Mouse (Mus musculus): Measurements from ENCODE around the gene Mov10l1. TPM values are rescaled to one million over a fixed set of nuclear protein-coding genes. Genes with fewer than 3 reads are reported as not detected.

Mov10l1 gene
- not detected in 2 replicates for polyA plus RNA-seq (2012; rRNA removed)

DNA sequence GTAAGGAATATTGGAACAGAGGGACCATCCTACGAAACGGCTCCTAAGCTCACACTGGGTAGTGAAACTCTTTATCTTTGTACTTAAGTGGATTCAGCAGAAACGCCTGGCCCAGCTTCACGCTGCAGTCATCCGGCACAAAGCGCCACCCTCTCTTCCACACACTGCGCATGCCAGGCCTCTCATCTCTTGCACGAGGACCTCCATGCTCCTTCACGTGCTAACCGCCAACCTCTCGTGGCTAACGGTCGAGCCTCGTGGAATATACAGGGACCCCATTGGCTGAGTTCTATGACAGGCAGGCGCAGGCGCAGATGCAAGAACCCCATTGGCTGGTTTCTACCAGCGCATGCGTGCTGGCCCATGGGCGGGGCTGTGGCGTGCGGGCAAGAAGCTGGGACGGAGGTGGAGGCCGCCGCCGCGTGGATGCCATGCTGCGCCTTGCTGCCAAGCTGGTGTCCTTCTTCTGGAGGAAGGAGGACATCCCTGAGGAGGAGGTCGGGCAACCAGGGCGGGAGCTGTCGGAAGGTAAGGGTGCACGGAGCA lies at the start of gene Mov10l1:
Gene Mov10l1 (plus strand): TSS at position 376 of the 546 bp plus-strand sequence.

DNA sequence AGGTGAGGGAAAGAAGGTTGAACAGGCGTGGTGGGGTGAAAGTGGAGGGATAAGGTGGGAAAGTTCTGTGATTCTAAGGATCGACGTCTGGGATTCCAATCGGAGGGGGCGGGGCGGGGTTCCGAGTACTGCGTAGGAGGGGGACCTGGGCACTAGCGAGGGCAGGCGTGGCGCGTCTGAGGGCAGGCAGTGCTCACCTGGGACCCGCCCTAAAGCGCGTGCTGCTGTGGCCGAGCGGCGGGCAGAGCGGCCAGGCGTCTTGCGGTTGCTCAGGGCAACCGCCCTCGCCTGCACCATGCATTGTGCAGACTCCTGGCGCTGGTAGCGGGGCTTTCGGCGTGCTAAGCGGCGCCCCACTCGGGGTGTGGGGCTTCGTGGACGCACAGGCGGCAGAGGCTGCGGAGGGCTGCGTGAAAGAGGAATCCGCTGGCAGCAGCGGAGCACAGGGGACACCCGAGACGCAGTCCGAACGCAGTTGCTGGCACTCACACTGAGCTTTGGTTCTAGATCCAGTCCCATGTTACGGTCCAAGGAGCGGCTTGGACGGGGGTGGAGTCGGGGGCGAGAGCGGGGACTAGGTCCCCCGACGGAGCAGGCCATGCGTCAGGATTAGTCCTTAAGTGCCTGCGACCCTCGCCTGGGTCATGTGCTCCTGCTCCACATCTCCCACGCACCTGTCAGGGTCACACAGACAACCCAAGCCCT lies 28.2 kb upstream of the Mov10l1 start, which contains the start of gene Ttll8:
Gene Ttll8 (minus strand): TSS at position 51 of the 705 bp plus-strand sequence.

GRCm38 (mm10) chr15:88978281-88979137 lies 4.2 kb upstream of the Mov10l1 start, which contains the start of gene Mlc1:
Gene Mlc1, minus strand, starts transcription at chr15:88979007.

GRCm38 (mm10) chr15:89059161-89059931 lies 76.6 kb downstream of the Mov10l1 start, which contains the start of gene Panx2:
Gene Panx2, plus strand, starts transcription at chr15:89059734.

DNA sequence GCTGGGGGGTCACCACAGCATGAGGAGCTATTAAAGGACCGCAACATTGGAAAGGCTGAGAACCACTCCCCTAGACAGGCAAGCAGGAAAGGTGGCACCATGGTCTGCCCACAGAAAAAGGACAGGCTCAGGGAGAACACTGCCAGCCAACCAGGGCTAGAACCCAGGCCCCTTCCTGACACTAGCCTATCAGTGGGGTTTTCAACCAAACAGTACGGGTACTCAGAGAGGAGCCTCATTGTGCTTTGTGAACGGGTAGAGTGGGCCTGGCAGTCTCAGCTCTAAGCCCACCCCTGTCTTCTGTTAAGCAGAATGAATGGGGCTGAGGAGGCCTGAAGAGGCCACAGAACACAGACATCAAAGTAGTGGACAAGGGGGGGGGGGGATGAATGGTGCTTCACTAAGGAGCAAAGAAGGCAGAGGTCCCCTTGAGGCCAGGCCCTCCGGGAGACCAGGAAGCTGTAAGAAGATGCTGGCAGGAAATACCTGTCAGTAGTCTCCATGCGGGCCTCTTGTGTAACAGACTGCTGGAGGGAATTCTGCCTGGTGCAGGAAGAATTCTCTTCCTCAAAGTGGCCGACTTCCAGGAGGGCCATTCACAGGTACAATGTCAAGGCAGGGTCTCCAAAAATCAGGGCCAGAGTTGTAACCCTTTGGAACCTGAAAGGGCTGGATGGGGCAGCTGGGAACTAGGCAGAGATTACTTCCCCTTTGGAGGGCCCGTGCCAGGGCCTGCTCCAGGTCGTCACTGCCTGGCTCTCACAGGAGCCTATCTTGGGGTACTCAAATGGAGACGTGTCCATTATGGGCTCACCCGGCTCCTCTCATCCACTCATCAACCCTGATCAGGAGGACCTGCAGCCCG lies 92.1 kb downstream of the Mov10l1 start, which contains the start of gene Trabd:
Gene Trabd (plus strand): TSS at position 512 of the 865 bp plus-strand sequence.

DNA sequence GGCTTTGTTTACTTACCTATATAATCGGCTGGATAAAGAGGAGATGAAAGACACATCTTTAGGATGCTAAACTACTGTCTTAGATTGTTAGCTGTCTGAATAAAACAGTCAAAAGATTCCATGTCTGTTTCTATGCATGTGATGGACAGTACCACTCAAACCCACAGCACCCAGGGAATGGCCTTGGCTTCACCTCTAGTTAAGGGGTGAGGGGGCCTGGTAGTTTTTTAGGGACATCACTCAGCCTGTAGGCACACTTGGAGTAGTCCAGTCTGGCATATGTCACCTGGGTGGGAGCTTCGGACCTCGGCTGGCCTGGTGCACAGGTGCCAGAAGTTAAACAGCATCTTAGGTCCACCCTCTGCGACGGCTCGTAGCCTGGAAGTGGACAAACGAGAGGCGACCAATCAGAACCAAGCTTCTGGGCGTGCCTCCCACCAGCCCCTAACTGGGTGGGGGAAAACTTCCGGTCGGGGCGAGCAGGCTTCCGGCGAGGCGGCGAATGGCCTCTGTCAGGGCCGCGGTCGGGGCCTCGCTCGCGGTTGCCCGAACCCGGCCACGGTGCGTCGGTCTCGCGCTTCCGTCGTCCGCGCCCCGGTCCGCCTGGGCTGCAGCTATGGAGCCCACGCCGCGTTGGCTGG lies 106.0 kb downstream of the Mov10l1 start, which contains the start of gene Selenoo:
Gene Selenoo (plus strand): TSS at position 478 of the 641 bp plus-strand sequence.

Other genes with a start within 250 kb of the Mov10l1 start
- 5.3 and 6.3 TPM in 2 replicates for gene Brd1, start 248.7 kb upstream of the Mov10l1 start, polyA plus RNA-seq (2012; rRNA removed)
- gene Zbed4, start 231.2 kb upstream of the Mov10l1 start, polyA plus RNA-seq (2012; rRNA removed) = 6.1 and 8.7 TPM in 2 replicates
- gene Alg12, start 163.6 kb upstream of the Mov10l1 start, polyA plus RNA-seq (2012; rRNA removed) = 4.7 and 5.3 TPM in 2 replicates
- 25.7 and 27.2 TPM in 2 replicates for gene Creld2, start 163.3 kb upstream of the Mov10l1 start, polyA plus RNA-seq (2012; rRNA removed)
- 3.3 and 3.4 TPM in 2 replicates for gene Pim3, start 120.7 kb upstream of the Mov10l1 start, polyA plus RNA-seq (2012; rRNA removed)
- not detected in 2 replicates for gene Ttll8, start 28.5 kb upstream of the Mov10l1 start, polyA plus RNA-seq (2012; rRNA removed)
- 0.01 and 0.02 TPM in 2 replicates for gene Mlc1, start 3.9 kb upstream of the Mov10l1 start, polyA plus RNA-seq (2012; rRNA removed)
- gene Panx2, start 76.8 kb downstream of the Mov10l1 start, polyA plus RNA-seq (2012; rRNA removed) = 0.01 and 0.03 TPM in 2 replicates
- gene Trabd, start 92.2 kb downstream of the Mov10l1 start, polyA plus RNA-seq (2012; rRNA removed) = 7.6 and 8.4 TPM in 2 replicates
- gene Selenoo, start 106.2 kb downstream of the Mov10l1 start, polyA plus RNA-seq (2012; rRNA removed) = 7.7 and 8.5 TPM in 2 replicates
- gene Tubgcp6, start 140.2 kb downstream of the Mov10l1 start, polyA plus RNA-seq (2012; rRNA removed) = 8.1 and 12.8 TPM in 2 replicates
- 8.0 and 8.1 TPM in 2 replicates for gene Hdac10, start 145.8 kb downstream of the Mov10l1 start, polyA plus RNA-seq (2012; rRNA removed)
- gene Mapk12, start 157.8 kb downstream of the Mov10l1 start, polyA plus RNA-seq (2012; rRNA removed) = 2.0 and 2.1 TPM in 2 replicates
- gene Mapk11, start 166.7 kb downstream of the Mov10l1 start, polyA plus RNA-seq (2012; rRNA removed) = 0.76 and 0.80 TPM in 2 replicates
- gene Plxnb2, start 197.9 kb downstream of the Mov10l1 start, polyA plus RNA-seq (2012; rRNA removed) = 23.7 and 25.5 TPM in 2 replicates
- gene Dennd6b, start 213.6 kb downstream of the Mov10l1 start, polyA plus RNA-seq (2012; rRNA removed) = 3.8 and 4.2 TPM in 2 replicates
- gene Ppp6r2, start 228.6 kb downstream of the Mov10l1 start, polyA plus RNA-seq (2012; rRNA removed) = 14.0 and 15.3 TPM in 2 replicates